26 mouse cellular contexts compared by ENCODE assay signal in genomic region chr10:127766564-127766963, GRCm38 (mm10). TPM values are rescaled to one million over a fixed set of nuclear protein-coding genes. Genes with fewer than 3 reads are reported as not detected.
"Had no signal": no experiment of that assay in that cellular context is flagged by ENCODE, and none has a peak within 500 bp of the region (broad histone marks: within the 10 kb centered on the region; RNA-seq: fewer than 3 reads in every experiment).

No protein-coding gene starts in this region.

- DNase-seq: left cerebral cortex, postnatal 4 days; lung, adult 2 months; lung, postnatal 14 days; lung, postnatal 4 days; midbrain, embryonic 14.5 days; thymus, postnatal 25 days had no signal

- H3K4me2 ChIP-seq: limb, embryonic 12.5 days; limb, embryonic 15.5 days; liver, embryonic 12.5 days; liver, embryonic 15.5 days; midbrain, embryonic 11.5 days had no signal

- H3K4me1 ChIP-seq: limb, embryonic 12.5 days; limb, embryonic 15.5 days; liver, embryonic 12.5 days had no signal

- H3K36me3 ChIP-seq: limb, embryonic 12.5 days; limb, embryonic 15.5 days; liver, embryonic 12.5 days; liver, embryonic 15.5 days had no signal

- H3K9ac ChIP-seq: limb, embryonic 12.5 days; limb, embryonic 15.5 days; liver, embryonic 12.5 days; liver, embryonic 15.5 days had no signal

- H3K27ac ChIP-seq: hindbrain, postnatal 0 days; limb, embryonic 12.5 days; limb, embryonic 15.5 days; liver, embryonic 12.5 days; liver, embryonic 15.5 days had no signal

- H3K4me3 ChIP-seq: limb, embryonic 12.5 days; limb, embryonic 15.5 days; liver, embryonic 12.5 days; liver, embryonic 15.5 days had no signal

- ATAC-seq: hindbrain, postnatal 0 days; inflammation-experienced regulatory T-cells, adult 6 months; intestine, embryonic 16.5 days; liver, embryonic 12.5 days had no signal

- H3K27me3 ChIP-seq: limb, embryonic 12.5 days; limb, embryonic 15.5 days; liver, embryonic 12.5 days; liver, embryonic 15.5 days had no signal

- H3K9me3 ChIP-seq: limb, embryonic 12.5 days; limb, embryonic 15.5 days; liver, embryonic 12.5 days; liver, embryonic 15.5 days had no signal

RNA-seq across cellular contexts. Expression of gene Rdh16f1, which starts 7.0 kb away (rescaled TPM):
- total RNA-seq: hindbrain, postnatal 0 days; layer of hippocampus, adult 18-20 months; left cerebral cortex, postnatal 14 days; left cerebral cortex, postnatal 4 days; megakaryocyte progenitor cell, adult 5-6 weeks; megakaryocyte-erythroid progenitor cell, adult 5-6 weeks had no signal
- polyA plus RNA-seq: lung, embryonic 16.5 days; midbrain, embryonic 11.5 days; midbrain, embryonic 14.5 days; midbrain, postnatal 0 days; small intestine, adult 2 months; testis, adult 2 months had no signal

RNA-seq across cellular contexts. Expression of gene Rdh1, which starts 7.0 kb away (rescaled TPM):
- total RNA-seq: hindbrain, postnatal 0 days; megakaryocyte progenitor cell, adult 5-6 weeks had no signal
- polyA plus RNA-seq: hindbrain, postnatal 0 days; limb, embryonic 12.5 days; lung, embryonic 16.5 days; midbrain, embryonic 11.5 days; midbrain, embryonic 14.5 days; neural tube, embryonic 11.5 days; neural tube, embryonic 14.5 days; small intestine, adult 2 months; thymus, postnatal 0 days had no signal

RNA-seq across cellular contexts. Expression of gene Rdh9, which starts 9.6 kb away (rescaled TPM):
- total RNA-seq: layer of hippocampus, postnatal 14 days; megakaryocyte progenitor cell, adult 5-6 weeks; midbrain, postnatal 0 days had no signal
- polyA plus RNA-seq: intestine, embryonic 16.5 days; limb, embryonic 12.5 days; limb, embryonic 15.5 days; liver, embryonic 12.5 days; liver, embryonic 15.5 days; lung, adult 2 months; lung, embryonic 16.5 days; neural tube, embryonic 11.5 days; neural tube, embryonic 14.5 days; thymus, postnatal 0 days had no signal

RNA-seq across cellular contexts. Expression of gene Gpr182, which starts 15.0 kb away (rescaled TPM):
- total RNA-seq: megakaryocyte progenitor cell, adult 5-6 weeks; megakaryocyte-erythroid progenitor cell, adult 5-6 weeks had no signal
